Mouse (Mus musculus) thymus, adult 2 months (tissue): ENCODE measurements around the gene Abt1. TPM values are rescaled to one million over a fixed set of nuclear protein-coding genes. Genes with fewer than 3 reads are reported as not detected.
"Not testable (repeated sequence)": the region's sequence is repeated elsewhere in the genome, so short reads cannot be mapped to it uniquely, and the experiment has no call there.

Experiments
- DNase-seq: peaks from one replicate; pipeline ENCODE4 v3.0.0; 2021
- H3K27ac ChIP-seq: fragments of 200-500 bp; 2 replicates; pipeline ENCODE4 v1.5.1; 2012; ENCODE audit warnings: low read length, control low read depth; ENCODE audit not compliant: control insufficient read depth, insufficient read depth
- H3K27me3 ChIP-seq: fragments of 200-500 bp; 2 replicates; pipeline ENCODE4 v1.6.1; 2012; ENCODE audit warnings: mild to moderate bottlenecking, low read length, moderate library complexity, mixed read lengths; ENCODE audit not compliant: control insufficient read depth, insufficient read depth
- H3K36me3 ChIP-seq: fragments of 200-500 bp; 2 replicates; pipeline ENCODE4 v1.6.1; 2012; ENCODE audit warnings: mild to moderate bottlenecking, low read length, moderate library complexity; ENCODE audit not compliant: control insufficient read depth, insufficient read depth
- H3K4me1 ChIP-seq: fragments of 200-500 bp; replicated peaks from 2 replicates; pipeline ENCODE4 v1.6.1; 2012; ENCODE audit warnings: low read length; ENCODE audit not compliant: control insufficient read depth, insufficient read depth
- H3K4me3 ChIP-seq: fragments of 200-500 bp; 2 replicates; pipeline ENCODE4 v1.5.1; 2012; ENCODE audit warnings: mild to moderate bottlenecking, low read length, control low read depth, moderate library complexity; ENCODE audit not compliant: control insufficient read depth, insufficient read depth
- CTCF ChIP-seq: fragments of 200-500 bp; IDR thresholded peaks from 2 replicates; pipeline ENCODE4 v1.5.1; 2012; ENCODE audit warnings: mild to moderate bottlenecking, control low read depth, low read length, moderate library complexity, borderline replicate concordance; ENCODE audit not compliant: control insufficient read depth, poor library complexity, insufficient read depth; ENCODE audit errors: extremely low read depth
- POLR2A ChIP-seq: fragments of 200-500 bp; IDR thresholded peaks from 2 replicates; pipeline ENCODE4 v1.6.1; 2012; ENCODE audit warnings: mild to moderate bottlenecking, low read length, control low read depth, moderate library complexity; ENCODE audit not compliant: control insufficient read depth, poor library complexity, insufficient read depth; ENCODE audit errors: extremely low read depth
- WGBS: fragments of 180-500 bp; shearing (Covaris S2); methylation state at CpG from one replicate; pipeline ENCODE4 v1.1.7; 2018; 5-methylcytosine and 5-hydroxymethylcytosine counted together
- polyA plus RNA-seq: library from polyadenylated mRNA; depleted of rRNA; stranded (reverse); fragments of >200 nt; gene quantifications from 2 replicates; pipeline ENCODE4 v1.2.3, GENCODE M21; 2012

Abt1 gene
- polyA plus RNA-seq, 1 experiment: 4.2 TPM

GRCm38 (mm10) chr13:23411311-23412210 lies 12.1 kb downstream of the Abt1 start:
- no peak overlapping the region for H3K27ac ChIP-seq
- no peak overlapping the region for H3K4me3 ChIP-seq
- H3K36me3 ChIP-seq: no peaks in the 10 kb centered on the region
- H3K4me1 ChIP-seq: no peaks in the 10 kb centered on the region; the same call in 1 of the 2 replicates
- 22% methylated on average over 29 of the region's 29 CpGs for WGBS
- no peak for DNase-seq
- no peak for TF ChIP-seq POLR2A
- TF ChIP-seq CTCF: no peak
- H3K27me3 ChIP-seq: no peaks in the 10 kb centered on the region; the same call in 1 of the 2 replicates

DNA sequence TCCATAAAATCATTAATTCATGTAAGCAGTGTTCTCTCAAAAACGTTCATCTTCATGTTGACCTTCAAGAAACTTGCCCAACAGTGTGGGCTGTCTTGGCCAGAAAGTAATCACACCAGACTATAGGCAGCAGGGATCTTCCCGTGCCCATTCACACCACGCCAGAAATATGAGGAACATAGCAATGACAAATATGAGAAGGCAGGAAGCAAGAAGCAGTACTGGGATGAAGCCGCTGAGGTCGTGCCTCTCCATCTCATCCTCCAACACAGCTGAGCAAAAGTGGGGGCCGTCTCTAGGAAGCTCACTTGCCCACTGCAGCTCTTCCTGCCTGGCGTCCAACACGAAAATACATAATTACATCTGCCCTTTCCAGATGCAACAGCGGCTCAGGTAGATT lies 13.0 kb downstream of the Abt1 start:
- no peak for TF ChIP-seq CTCF
- TF ChIP-seq POLR2A: no peak
- Histone ChIP-seq H3K36me3 (no peaks in the 10 kb centered on the region), H3K27ac (no peak overlapping the region), H3K27me3 (no peaks in the 10 kb centered on the region; the same call in 1 of the 2 replicates), H3K4me3 (no peak overlapping the region), H3K4me1 (no peaks in the 10 kb centered on the region; the same call in 1 of the 2 replicates)
- no peak for DNase-seq
- WGBS: 73% methylated on average over 9 of the region's 9 CpGs

DNA sequence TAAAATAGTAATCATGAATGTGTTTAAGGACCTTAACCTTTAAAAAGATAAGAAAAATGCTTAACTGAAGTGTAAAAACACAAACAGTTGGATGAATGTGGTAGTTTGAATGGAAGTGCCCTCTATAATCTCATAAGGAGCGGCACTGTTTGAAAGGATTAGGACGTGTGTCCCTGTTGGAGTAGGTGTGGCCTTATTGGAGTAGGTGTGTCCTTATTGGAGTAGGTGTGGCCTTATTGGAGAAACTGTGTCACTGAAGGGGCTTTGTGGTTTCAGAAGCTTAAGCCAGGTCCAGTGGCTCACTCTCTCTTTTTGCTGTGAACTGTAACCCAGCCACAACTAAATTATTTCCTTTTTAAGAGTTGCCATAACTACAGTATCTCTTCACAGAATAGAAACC lies 21.0 kb downstream of the Abt1 start:
- peaks cover 5% of the 10 kb centered on the region for H3K4me1 ChIP-seq
- TF ChIP-seq CTCF (no peak), POLR2A (no peak)
- H3K4me3 ChIP-seq: no peak overlapping the region
- 0 out of 2 replicates have a peak, but pooled peaks cover 2% of the 10 kb centered on the region for H3K27me3 ChIP-seq
- DNase-seq: no peak
- H3K27ac ChIP-seq: no peak overlapping the region
- H3K36me3 ChIP-seq: no peaks in the 10 kb centered on the region
- 51% methylated on average over 2 of the region's 2 CpGs for WGBS

- Histone ChIP-seq H3K4me3 (no peak overlapping the region), H3K27ac (no peak overlapping the region), H3K36me3 (no peaks in the 10 kb centered on the region), H3K27me3 (peaks cover 2% of the 10 kb centered on the region; the same call in 1 of the 2 replicates), H3K4me1 (peaks cover 5% of the 10 kb centered on the region)
- TF ChIP-seq POLR2A (no peak), CTCF (peak; percentile 67; the same call in 1 of the 2 replicates)
- WGBS: 18% methylated on average over 19 of the region's 19 CpGs
- peak; percentile 76 for DNase-seq
Measured at GRCm38 (mm10) chr13:23401683-23402527, 21.8 kb downstream of the Abt1 start.

GRCm38 (mm10) chr13:23400771-23401682 lies 22.6 kb downstream of the Abt1 start:
- Histone ChIP-seq H3K4me3 (no peak overlapping the region), H3K4me1 (peaks cover 10% of the 10 kb centered on the region), H3K27me3 (peaks cover 6% of the 10 kb centered on the region; the same call in 1 of the 2 replicates), H3K27ac (no peak overlapping the region), H3K36me3 (no peaks in the 10 kb centered on the region)
- TF ChIP-seq POLR2A (no peak), CTCF (no peak)
- DNase-seq: no peak
- WGBS: 30% methylated on average over 24 of the region's 24 CpGs

DNA sequence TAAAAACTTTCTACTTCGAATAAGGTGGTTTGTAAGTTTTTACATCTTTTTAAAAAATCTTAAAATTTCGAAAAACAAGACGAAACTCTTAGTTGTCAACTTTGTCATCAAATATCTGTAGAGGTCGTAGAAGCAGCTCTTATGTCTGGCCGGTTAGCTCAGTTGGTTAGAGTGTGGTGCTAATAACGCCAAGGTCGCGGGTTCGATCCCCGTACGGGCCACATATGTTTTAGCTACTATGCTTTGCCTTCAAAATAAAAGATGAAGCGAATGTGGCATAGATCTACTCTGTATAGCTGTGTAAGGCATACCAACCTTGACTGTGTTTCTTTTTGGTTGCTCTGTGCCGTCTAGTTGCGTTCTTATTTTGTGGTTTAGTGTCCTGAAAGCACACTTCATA lies 26.8 kb downstream of the Abt1 start:
- H3K27ac ChIP-seq, H3K4me3 ChIP-seq, H3K36me3 ChIP-seq, DNase-seq: not testable (repeated sequence)
- H3K4me1 ChIP-seq: peaks cover 12% of the 10 kb centered on the region
- 20% methylated on average over 14 of the region's 14 CpGs for WGBS
- H3K27me3 ChIP-seq: peaks cover 18% of the 10 kb centered on the region
